Mouse (Mus musculus) embryonic fibroblast, embryonic 13.5 days (primary cell): Measurements from ENCODE around the gene Btbd19.

Source experiments
- CTCF ChIP-seq: IDR thresholded peaks from 2 replicates; pipeline ENCODE4 v1.5.1; 2011; ENCODE audit warnings: mild to moderate bottlenecking, control low read depth, low read length, moderate library complexity, borderline replicate concordance; ENCODE audit not compliant: insufficient read depth
- POLR2A ChIP-seq: IDR thresholded peaks from 2 replicates; pipeline ENCODE4 v1.6.1; 2011; ENCODE audit warnings: low read depth, mild to moderate bottlenecking, control low read depth, low read length, moderate library complexity

GRCm38 (mm10) chr4:117143023-117143422 is 17.5 kb upstream of the Btbd19 start:
- TF ChIP-seq CTCF (no peak), POLR2A (no peak)
